ENCODE assay signal across 21 mouse cellular contexts in genomic region chr10:22887451-22887850, GRCm38 (mm10).
A peak's percentile ranks its signal among the peaks of the same experiment; 100 is the strongest.
DNase-seq lines count a peak whose midpoint lies in the region; ATAC-seq and TF ChIP-seq lines count a peak whose summit lies in the region.
"Had no signal": no experiment of that assay in that cellular context is flagged by ENCODE, and none has a peak within 500 bp of the region (broad histone marks: within the 10 kb centered on the region; RNA-seq: fewer than 3 reads in every experiment).

No protein-coding gene starts in this region.

- no peak overlapping the region for H3K9ac ChIP-seq in lung, embryonic 14.5 days
- H3K9ac ChIP-seq in hindbrain, postnatal 0 days (replicated peaks; ENCODE audit: low read length) = no peak overlapping the region
- H3K9ac ChIP-seq: embryonic facial prominence, embryonic 13.5 days; hindbrain, embryonic 14.5 days; limb, embryonic 13.5 days; liver, embryonic 14.5 days; midbrain, embryonic 13.5 days had no signal

- H3K4me1 ChIP-seq in lung, embryonic 14.5 days (ENCODE audit: insufficient read depth) = no peaks in the 10 kb centered on the region
- H3K4me1 ChIP-seq in cerebellum, adult 2 months (ENCODE audit: control insufficient read depth, insufficient read depth, low read length) = no peaks in the 10 kb centered on the region
- H3K4me1 ChIP-seq in hindbrain, postnatal 0 days (ENCODE audit: insufficient read depth, low read length) = no peaks in the 10 kb centered on the region
- H3K4me1 ChIP-seq: embryonic facial prominence, embryonic 13.5 days; limb, embryonic 13.5 days; midbrain, embryonic 13.5 days had no signal

- DNase-seq in lung, embryonic 14.5 days = peak; percentile 62
- DNase-seq in lung, postnatal 36 days = no peak
- peak; percentile 68 to 76 for DNase-seq in heart, adult 9 months (ENCODE audit: low spot score in 2 of 2)
- peak; percentile 40 to 61 for DNase-seq in heart, postnatal 14 days
- no peak for DNase-seq in cerebellum, adult 2 months
- no peak for DNase-seq in left cerebral cortex, postnatal 14 days (ENCODE audit: low spot score in 2 of 2)
- no peak for DNase-seq in hindbrain, postnatal 0 days (ENCODE audit: low spot score)
- DNase-seq: B cell, adult 2 months; cerebellum, adult 9-10 months; kidney, adult 18-20 months; kidney, postnatal 25 days; layer of hippocampus, adult 9-11 months; right cerebral cortex, postnatal 4 days; thymus, postnatal 4 days had no signal

- no peak overlapping the region for H3K4me2 ChIP-seq in lung, embryonic 14.5 days
- H3K4me2 ChIP-seq in hindbrain, postnatal 0 days (ENCODE audit: low read depth, low read length) = no peak overlapping the region
- H3K4me2 ChIP-seq: embryonic facial prominence, embryonic 13.5 days; hindbrain, embryonic 14.5 days; limb, embryonic 13.5 days; midbrain, embryonic 13.5 days had no signal

- H3K36me3 ChIP-seq in lung, embryonic 14.5 days (ENCODE audit: insufficient read depth) = no peaks in the 10 kb centered on the region
- no peaks in the 10 kb centered on the region for H3K36me3 ChIP-seq in hindbrain, postnatal 0 days (ENCODE audit: insufficient read depth, low read length)
- H3K36me3 ChIP-seq: embryonic facial prominence, embryonic 13.5 days; limb, embryonic 13.5 days; midbrain, embryonic 13.5 days had no signal

- H3K27ac ChIP-seq in lung, embryonic 14.5 days (ENCODE audit: low read depth) = no peak overlapping the region
- no peak overlapping the region for H3K27ac ChIP-seq in cerebellum, adult 2 months (ENCODE audit: insufficient read depth, low read length)
- H3K27ac ChIP-seq in hindbrain, postnatal 0 days = no peak overlapping the region
- H3K27ac ChIP-seq: embryonic facial prominence, embryonic 13.5 days; hindbrain, embryonic 14.5 days; limb, embryonic 13.5 days; liver, embryonic 14.5 days; midbrain, embryonic 13.5 days had no signal

- ATAC-seq in lung, embryonic 14.5 days (ENCODE audit: insufficient read depth) = peak; percentile 31; the same call in 1 of the 2 replicates
- no peak for ATAC-seq in hindbrain, postnatal 0 days
- ATAC-seq: activated CD4-positive, CD25-positive, alpha-beta regulatory T cell, adult 4 months; forebrain, embryonic 16.5 days; midbrain, embryonic 13.5 days had no signal

- intact Hi-C loops in heart, postnatal 14 days (cut with DNase I) = loop anchor here (10.0 kb wide), 1 partner anchor 187 kb away; no protein-coding TSS in a partner anchor
- intact Hi-C loops in left cerebral cortex, postnatal 14 days (cut with DNase I) = no loop called here

- TF ChIP-seq CTCF in lung, embryonic 14.5 days (IDR thresholded peaks at IDR 0.05; ENCODE audit: low read depth) = no peak
- TF ChIP-seq CTCF in cerebellum, adult 2 months (IDR thresholded peaks at IDR 0.05; ENCODE audit: borderline replicate concordance, insufficient read depth, low read depth, low read length) = no peak
- no peak for TF ChIP-seq CTCF in hindbrain, postnatal 0 days (IDR thresholded peaks at IDR 0.05; ENCODE audit: low read depth)

- H3K9me3 ChIP-seq in lung, embryonic 14.5 days (ENCODE audit: low read depth, low read length) = no peaks in the 10 kb centered on the region
- no peaks in the 10 kb centered on the region for H3K9me3 ChIP-seq in hindbrain, postnatal 0 days (ENCODE audit: low read length)
- H3K9me3 ChIP-seq: embryonic facial prominence, embryonic 13.5 days; limb, embryonic 13.5 days; midbrain, embryonic 13.5 days had no signal

- H3K27me3 ChIP-seq in lung, embryonic 14.5 days (ENCODE audit: insufficient read depth, low read length) = no peaks in the 10 kb centered on the region
- H3K27me3 ChIP-seq in cerebellum, adult 2 months (ENCODE audit: control insufficient read depth, insufficient read depth, low read length) = no peaks in the 10 kb centered on the region
- no peaks in the 10 kb centered on the region for H3K27me3 ChIP-seq in hindbrain, postnatal 0 days (ENCODE audit: insufficient read depth, low read length)
- H3K27me3 ChIP-seq: embryonic facial prominence, embryonic 13.5 days; limb, embryonic 13.5 days; midbrain, embryonic 13.5 days had no signal

- no peak overlapping the region for H3K4me3 ChIP-seq in lung, embryonic 14.5 days (ENCODE audit: low read depth, low read length)
- H3K4me3 ChIP-seq in cerebellum, adult 2 months (replicated peaks; ENCODE audit: insufficient read depth, low read depth, low read length) = no peak overlapping the region
- no peak overlapping the region for H3K4me3 ChIP-seq in hindbrain, postnatal 0 days (ENCODE audit: low read length)
- H3K4me3 ChIP-seq: embryonic facial prominence, embryonic 13.5 days; limb, embryonic 13.5 days; midbrain, embryonic 13.5 days had no signal

- no peak for TF ChIP-seq POLR2A in cerebellum, adult 2 months (IDR thresholded peaks at IDR 0.05; ENCODE audit: borderline replicate concordance, insufficient read depth, low read length)

- WGBS in lung, embryonic 14.5 days = 31% methylated on average over 6 of the region's 6 CpGs
- 60% methylated on average over 6 of the region's 6 CpGs for WGBS in cerebellum, adult 2 months
- 74% methylated on average over 6 of the region's 6 CpGs for WGBS in hindbrain, postnatal 0 days

Comparison
In these comparisons a context has a peak if more than half of its experiments do, and no peak if none do; other contexts are left out.
1. DNase-seq: peak in lung, embryonic 14.5 days (single experiment), heart, adult 9 months (2 of 2) and heart, postnatal 14 days (2 of 2); none in lung, postnatal 36 days (single experiment), cerebellum, adult 2 months (0 of 2), left cerebral cortex, postnatal 14 days (0 of 2) and hindbrain, postnatal 0 days (single experiment).